Mouse (Mus musculus) gastrocnemius, adult 2 months (tissue): ENCODE measurements at regions not wholly inside any gene's neighbourhood (a gene's known extent, or its start where the extent isn't known, plus 50 kb on each side); places are given as distances from the start of the nearest gene placed in this dataset.

Source experiments
- DNase-seq: peaks from one replicate; pipeline ENCODE4 v3.0.0; 2022
- H3K27ac ChIP-seq: fragments of 200-600 bp; 2 replicates; pipeline ENCODE4 v1.8.1; 2022; ENCODE audit warnings: mild to moderate bottlenecking
- H3K4me3 ChIP-seq: fragments of 200-600 bp; 2 replicates; pipeline ENCODE4 v1.8.1; 2022; ENCODE audit warnings: mild to moderate bottlenecking, moderate library complexity
- CTCF ChIP-seq: fragments of 200-600 bp; IDR thresholded peaks from 2 replicates; pipeline ENCODE4 v1.8.1; 2022; ENCODE audit warnings: antibody characterized with exemption, mild to moderate bottlenecking, moderate library complexity
- intact Hi-C: fragments of 180-260 bp; cut with DNase I; formaldehyde crosslinking; loops from one replicate; pipeline ENCODE4 v1.15.1; 2025

DNA sequence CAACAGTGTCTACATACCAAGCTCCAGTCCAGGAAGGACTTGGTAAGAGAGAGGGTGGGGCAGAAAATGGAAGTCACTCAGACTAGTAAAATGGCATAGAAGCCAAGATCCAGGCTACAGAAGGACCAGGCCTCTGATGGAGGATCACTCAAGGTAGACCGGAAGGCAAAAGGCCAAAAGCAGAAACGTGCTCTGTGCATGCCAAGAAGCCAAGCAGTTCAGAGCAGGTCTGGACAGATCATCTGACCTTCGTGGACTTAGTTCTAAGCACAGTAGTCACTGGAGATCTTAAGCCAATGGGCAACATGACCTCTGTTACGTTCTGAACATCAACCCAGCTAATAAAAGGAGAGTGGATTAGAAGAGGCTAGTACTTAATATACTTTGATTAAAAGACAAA lies 90.6 kb upstream of the Sesn3 start:
- no peak for DNase-seq
- no peak overlapping the region for H3K4me3 ChIP-seq
- no peak for TF ChIP-seq CTCF
- intact Hi-C loops, result no loop called here
- H3K27ac ChIP-seq, result no peak overlapping the region

DNA sequence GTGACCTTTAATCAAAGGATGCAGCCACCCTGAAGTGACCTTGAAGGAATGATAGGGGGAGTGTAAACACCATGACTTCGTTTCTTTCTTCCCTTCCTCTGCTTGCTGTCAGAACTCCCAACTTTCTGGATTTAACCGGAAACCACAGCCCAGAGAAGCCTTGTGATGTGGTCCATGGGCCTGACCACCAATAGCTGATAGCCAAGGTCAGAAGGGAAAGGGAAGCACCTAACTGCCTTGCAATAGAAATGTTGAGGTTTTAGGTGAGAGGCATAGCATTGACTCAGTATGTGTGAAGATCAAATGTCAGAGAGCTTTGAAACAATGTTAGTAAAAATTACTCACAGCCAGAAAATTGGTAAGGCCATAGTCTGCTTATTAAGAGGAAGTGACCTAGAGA lies 89.2 kb upstream of the Sesn3 start:
- intact Hi-C loops, result no loop called here
- Histone ChIP-seq H3K27ac (no peak overlapping the region), H3K4me3 (no peak overlapping the region)
- no peak for TF ChIP-seq CTCF
- no peak for DNase-seq

DNA sequence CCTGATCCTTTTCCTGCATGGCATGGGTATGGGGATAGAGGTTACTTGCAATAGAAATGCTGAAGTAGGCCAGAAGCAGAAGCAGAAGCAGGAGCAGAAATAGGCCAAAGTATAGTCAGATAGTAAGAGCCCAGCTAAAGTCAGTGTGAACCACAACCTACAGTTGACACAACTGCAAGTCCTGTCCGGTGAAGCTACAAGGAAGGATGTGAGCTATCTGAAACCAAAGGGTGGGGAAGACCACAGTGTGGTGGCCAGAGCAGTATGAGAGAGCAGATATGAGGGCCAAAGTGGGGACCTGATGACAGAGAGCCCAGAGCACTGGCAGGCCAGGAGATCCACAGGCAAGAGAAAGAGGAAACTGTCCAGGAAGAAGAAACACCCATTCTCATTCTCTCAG lies 87.1 kb upstream of the Sesn3 start:
- no peak for DNase-seq
- no peak for TF ChIP-seq CTCF
- Histone ChIP-seq H3K27ac (no peak overlapping the region), H3K4me3 (no peak overlapping the region)
- intact Hi-C loops, result no loop called here

DNA sequence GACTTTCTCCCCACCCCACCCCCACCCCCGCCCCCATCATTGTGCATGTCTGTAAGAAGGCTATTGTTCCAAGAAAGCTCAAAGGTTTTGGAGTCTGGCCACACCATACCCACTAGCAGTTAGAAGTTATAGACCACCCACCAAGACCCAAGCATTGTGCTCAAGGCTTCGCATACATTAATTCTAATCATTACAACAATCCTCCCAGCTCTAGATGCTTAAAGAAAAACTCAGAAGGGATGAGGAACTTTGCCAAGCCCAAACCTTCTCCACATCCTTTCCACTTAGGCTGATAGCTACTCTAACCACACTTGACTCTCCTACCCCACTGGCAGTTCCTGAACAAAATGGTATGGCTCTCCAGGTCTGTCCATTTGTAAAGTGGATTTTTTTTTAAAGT lies 86.4 kb upstream of the Sesn3 start:
- intact Hi-C loops, result no loop called here
- no peak for DNase-seq
- Histone ChIP-seq H3K27ac (no peak overlapping the region), H3K4me3 (no peak overlapping the region)
- TF ChIP-seq CTCF, result no peak

DNA sequence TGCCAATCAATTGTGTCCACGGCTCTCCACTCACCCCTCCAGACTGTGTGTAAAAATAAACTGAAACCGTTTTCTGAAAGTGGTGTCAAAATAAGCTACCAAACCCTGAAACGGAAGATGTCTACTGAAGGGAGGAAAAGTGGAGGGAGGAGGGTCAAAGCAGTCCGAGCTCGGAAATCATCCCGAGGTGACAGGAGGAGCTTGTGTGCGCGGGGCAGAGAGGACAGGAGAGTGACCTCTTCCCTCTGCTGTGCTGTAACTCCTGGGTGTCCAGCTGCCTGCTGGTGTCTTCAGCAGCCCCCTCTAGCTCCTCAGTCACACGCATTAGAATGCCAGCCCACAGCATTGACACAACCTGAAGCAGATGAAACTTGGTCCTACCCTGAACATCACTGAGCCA lies 84.2 kb upstream of the Sesn3 start:
- no peak for TF ChIP-seq CTCF
- no peak overlapping the region for H3K27ac ChIP-seq
- intact Hi-C loops, result no loop called here
- H3K4me3 ChIP-seq, result no peak overlapping the region
- no peak for DNase-seq

DNA sequence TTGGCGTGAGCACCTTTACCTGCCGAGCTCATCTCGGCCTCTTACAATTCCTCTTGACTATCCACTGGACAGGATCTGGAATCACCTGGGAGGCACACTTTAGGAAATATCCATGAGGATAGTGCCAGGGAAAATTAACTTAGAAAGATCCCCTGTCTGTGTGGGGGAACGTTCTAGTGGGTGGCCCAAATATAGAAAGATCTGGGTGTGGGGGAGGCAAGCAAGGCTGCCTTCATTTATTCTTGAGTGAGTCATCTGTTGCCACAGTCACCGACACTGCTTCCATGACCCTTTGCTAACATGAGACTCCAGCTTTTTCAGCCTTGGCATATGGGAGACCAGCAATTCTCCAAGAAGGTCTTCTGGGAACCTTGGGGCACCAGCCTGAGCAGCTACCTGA lies 80.1 kb upstream of the Sesn3 start:
- no peak for TF ChIP-seq CTCF
- Histone ChIP-seq H3K4me3 (no peak overlapping the region), H3K27ac (no peak overlapping the region)
- DNase-seq, result no peak
- intact Hi-C loops, result no loop called here

DNA sequence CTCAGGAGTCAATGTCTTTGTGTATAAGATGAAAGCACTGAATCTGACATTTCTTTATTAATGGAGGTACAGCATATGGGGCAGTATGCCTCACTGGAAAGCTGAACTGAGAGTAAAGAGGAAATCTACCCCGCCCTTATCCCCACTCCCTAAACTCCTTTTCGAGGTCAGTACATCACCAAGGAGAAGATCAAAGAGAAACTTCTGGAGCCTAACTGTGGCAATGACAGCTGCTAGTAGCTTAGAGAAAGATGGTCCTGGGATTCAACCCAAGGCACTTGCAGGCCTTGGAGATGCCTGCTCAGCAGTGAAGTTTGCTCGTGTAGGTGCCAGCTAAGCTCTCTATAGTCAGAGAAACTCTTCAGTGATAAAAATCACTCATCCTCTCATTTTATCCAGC lies 75.8 kb upstream of the Sesn3 start:
- Histone ChIP-seq H3K27ac (no peak overlapping the region), H3K4me3 (no peak overlapping the region)
- no peak for TF ChIP-seq CTCF
- intact Hi-C loops, result no loop called here
- no peak for DNase-seq

DNA sequence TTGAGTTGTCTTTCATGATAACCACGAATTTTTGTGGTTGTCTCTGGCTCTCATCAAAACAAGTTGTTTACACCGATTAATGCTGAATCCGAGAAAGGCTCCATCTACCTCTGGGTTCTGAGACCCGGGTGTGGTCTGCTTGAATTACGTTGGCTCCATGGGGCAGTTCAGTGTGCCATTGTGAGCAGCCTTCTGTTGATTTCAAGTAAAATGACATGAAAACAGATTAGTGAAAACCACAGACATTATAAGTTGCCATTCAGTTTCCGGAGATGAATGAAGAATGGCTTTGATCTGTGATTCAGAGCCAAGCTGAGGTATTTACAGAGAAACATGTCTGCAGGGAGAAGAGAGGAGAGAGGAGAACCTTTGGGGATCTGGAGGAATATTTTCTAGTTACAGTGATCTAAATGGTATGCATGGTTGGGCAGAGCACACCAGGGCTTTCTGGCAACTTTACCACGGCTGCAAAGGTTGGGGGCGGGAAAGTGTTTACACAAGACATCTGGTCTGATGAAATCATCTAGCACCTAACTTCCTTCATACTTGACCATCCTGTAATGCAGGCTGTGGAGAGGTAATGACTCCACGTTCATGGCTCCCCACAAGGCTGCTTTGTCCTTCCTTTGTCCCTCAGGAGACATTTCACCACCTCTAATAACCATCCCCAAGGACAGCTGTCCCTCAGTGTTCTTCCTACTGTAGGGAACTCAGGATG lies 74.7 kb upstream of the Sesn3 start:
- intact Hi-C loops, result no loop called here
- TF ChIP-seq CTCF, result no peak
- H3K27ac ChIP-seq, result no peak overlapping the region
- no peak overlapping the region for H3K4me3 ChIP-seq
- no peak for DNase-seq

DNA sequence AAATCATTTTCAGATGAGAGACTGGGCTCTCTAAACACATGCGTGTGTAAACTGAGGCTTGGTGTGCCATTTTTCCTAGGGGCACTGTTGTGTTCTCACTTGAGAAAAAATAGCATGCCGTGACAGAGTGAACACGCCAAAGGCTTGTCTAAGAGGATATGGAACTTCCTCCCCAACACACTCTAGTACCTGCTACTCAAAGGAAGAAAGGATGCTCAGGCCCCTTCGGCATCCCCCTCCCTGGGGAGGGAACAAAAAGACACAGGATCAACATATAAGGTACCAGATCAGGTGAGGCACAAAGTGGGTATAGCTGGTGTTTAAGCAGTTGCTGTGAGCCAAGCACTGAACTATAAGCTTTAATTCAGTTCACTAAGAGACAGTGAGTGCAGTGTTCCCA lies 74.0 kb upstream of the Sesn3 start:
- Histone ChIP-seq H3K4me3 (no peak overlapping the region), H3K27ac (no peak overlapping the region)
- DNase-seq, result no peak
- TF ChIP-seq CTCF, result no peak
- intact Hi-C loops, result no loop called here

DNA sequence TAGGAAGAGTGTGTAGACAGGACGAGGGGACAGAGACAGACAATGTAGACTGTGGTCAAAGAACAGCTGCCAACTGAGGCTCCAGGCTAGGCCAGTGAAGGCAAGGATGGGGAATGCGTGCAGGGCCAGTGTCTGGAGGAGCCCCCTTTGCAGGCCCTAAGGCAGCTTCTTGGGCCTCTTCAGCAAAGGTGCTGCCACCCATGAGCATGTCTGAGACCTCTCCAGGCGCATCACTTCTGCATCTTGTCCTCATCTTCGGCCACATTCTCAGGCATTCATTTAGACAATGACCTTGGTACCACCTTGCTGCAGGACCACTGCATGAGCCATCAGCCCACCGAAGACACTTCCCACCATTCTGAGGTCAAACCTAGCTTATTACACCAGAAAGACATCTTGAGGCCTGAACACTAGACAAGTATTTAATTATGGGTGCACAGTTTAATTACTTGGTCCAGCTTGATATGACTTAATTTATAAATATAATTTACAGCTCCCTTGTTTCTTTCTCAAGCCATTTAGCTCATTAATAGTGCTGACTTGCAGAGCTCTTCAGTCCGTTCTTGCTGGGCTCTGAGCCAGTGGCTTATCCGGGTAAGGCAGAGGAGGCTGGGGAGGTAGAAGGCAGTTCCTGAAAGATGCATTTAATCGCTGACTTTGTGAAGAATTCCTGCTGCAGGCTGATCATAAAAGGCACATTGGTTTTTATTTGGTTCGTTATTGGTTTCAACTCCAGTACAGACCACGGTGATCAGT lies 72.1 kb upstream of the Sesn3 start:
- intact Hi-C loops, result no loop called here
- Histone ChIP-seq H3K4me3 (no peak overlapping the region), H3K27ac (no peak overlapping the region)
- TF ChIP-seq CTCF, result no peak
- DNase-seq, result peak; percentile 45

DNA sequence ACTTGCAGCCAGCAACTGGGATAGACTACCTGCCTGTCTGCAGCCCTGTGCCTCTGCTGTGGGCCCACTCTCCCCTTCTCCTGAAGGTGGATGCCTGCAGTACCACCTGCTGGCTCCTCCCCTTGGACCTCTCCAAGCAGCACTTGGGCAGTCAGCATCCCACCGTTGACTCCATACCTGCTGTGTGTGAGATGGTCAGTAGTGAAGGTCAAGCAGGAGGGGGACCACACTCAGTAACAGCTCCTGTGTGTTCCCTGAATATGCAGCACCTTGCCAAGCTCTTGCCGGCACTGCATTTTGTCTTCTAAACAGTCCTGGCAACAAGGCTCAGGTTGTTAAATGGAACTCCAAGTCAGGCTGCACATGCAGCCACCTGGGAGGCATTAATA lies 71.6 kb upstream of the Sesn3 start:
- intact Hi-C loops, result no loop called here

DNA sequence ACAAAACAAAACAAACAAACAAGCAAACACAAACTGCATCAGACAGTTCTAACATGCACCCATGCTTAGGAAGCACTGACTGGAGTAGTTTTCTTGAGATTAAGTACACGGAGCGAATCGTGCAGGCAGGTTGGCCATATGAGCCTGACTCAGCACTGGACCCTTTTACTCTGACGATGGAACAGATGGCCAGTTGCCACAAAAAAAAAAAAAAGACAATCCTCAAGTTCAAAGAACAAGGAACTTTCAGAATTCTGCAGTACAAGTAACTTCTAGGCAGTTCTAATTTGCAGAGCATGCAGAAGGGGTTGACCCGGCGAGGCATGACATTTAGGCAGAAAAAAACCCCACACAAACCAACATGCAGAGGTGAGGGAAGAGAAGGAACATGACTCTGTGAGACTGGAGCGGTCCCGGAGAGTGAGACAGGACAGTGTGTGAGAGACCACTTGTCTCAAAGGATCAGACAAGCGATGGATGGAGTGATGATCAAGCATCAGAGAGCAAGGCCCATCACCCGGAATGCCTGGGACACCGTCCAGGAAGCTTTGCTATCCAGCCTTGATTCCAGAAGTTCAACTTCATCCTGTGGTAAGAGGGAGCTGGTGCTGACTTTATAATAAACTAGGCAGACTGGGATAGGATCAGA lies 71.0 kb upstream of the Sesn3 start:
- Histone ChIP-seq H3K27ac (no peak overlapping the region), H3K4me3 (no peak overlapping the region)
- no peak for TF ChIP-seq CTCF
- intact Hi-C loops, result no loop called here
- no peak for DNase-seq

More for the DNA sequence above, 71.6 kb upstream of the Sesn3 start:
- DNase-seq, result no peak
- TF ChIP-seq CTCF, result no peak
- Histone ChIP-seq H3K27ac (no peak overlapping the region), H3K4me3 (no peak overlapping the region)

DNA sequence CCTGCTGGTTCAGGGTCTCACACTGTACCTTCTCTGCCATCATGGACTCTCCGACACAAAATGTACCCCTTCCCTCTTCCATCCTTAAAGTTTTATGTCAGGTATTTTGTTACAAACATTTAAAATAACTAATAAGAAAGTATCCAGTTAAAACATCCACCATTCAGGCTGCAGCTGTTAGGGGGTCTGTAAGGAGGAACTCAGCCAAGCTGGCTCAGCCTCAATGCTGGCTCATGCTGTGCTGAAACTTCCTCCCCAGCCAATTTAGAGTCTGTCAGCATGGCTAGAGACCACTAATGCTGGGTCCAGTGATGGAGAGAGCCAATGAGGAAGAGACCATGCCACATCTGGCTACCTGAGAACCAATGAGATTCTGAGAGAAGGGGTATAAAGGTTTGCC lies 70.0 kb upstream of the Sesn3 start:
- Histone ChIP-seq H3K4me3 (no peak overlapping the region), H3K27ac (no peak overlapping the region)
- no peak for TF ChIP-seq CTCF
- intact Hi-C loops, result no loop called here
- no peak for DNase-seq
